Mouse (Mus musculus) neural tube, embryonic 14.5 days (tissue): Measurements from ENCODE around the gene Adora3. TPM values are rescaled to one million over a fixed set of nuclear protein-coding genes. Genes with fewer than 3 reads are reported as not detected.

ENCODE experiments used
- ATAC-seq: fragments of 200-750 bp; cut with Nextera tagmentation; 2 replicates; pipeline ENCODE4 v1.8.0; 2017; ENCODE audit warnings: low read depth, mild to moderate bottlenecking, moderate TSS enrichment, moderate library complexity
- H3K27ac ChIP-seq: fragments of 300-500 bp; sonication (generic); 2 replicates; pipeline ENCODE4 v1.5.1; 2014; ENCODE audit warnings: low read depth, mild to moderate bottlenecking, control low read depth, low read length, moderate library complexity, mixed read lengths
- H3K27me3 ChIP-seq: fragments of 300-500 bp; sonication (generic); 2 replicates; pipeline ENCODE4 v1.6.1; 2014; ENCODE audit warnings: low read length; ENCODE audit not compliant: control insufficient read depth, insufficient read depth
- H3K36me3 ChIP-seq: fragments of 300-500 bp; sonication (generic); 2 replicates; pipeline ENCODE4 v1.6.1; 2014; ENCODE audit warnings: low read length, mixed read lengths; ENCODE audit not compliant: control insufficient read depth, insufficient read depth
- H3K4me1 ChIP-seq: fragments of 300-500 bp; sonication (generic); 2 replicates; pipeline ENCODE4 v1.6.1; 2014; ENCODE audit warnings: low read length; ENCODE audit not compliant: control insufficient read depth, insufficient read depth
- H3K4me2 ChIP-seq: fragments of 300-500 bp; sonication (generic); 2 replicates; pipeline ENCODE4 v1.6.1; 2014; ENCODE audit warnings: mild to moderate bottlenecking, low read depth, low read length, control low read depth
- H3K4me3 ChIP-seq: fragments of 300-500 bp; sonication (generic); 2 replicates; pipeline ENCODE4 v1.5.1; 2014; ENCODE audit warnings: low read depth, low read length, control low read depth, mixed read lengths
- H3K9ac ChIP-seq: fragments of 300-500 bp; sonication (generic); replicated peaks from 2 replicates; pipeline ENCODE4 v1.6.1; 2014; ENCODE audit warnings: low read depth, mild to moderate bottlenecking, control low read depth, low read length, mixed read lengths
- H3K9me3 ChIP-seq: fragments of 300-500 bp; sonication (generic); 2 replicates; pipeline ENCODE4 v1.6.1; 2016; ENCODE audit warnings: low read length; ENCODE audit not compliant: control insufficient read depth
- WGBS: fragments of 180-500 bp; shearing (Covaris S2); extraction: QIAGEN DNeasy Blood & Tissue Kit; methylation state at CpG from one replicate; pipeline ENCODE4 v1.1.7; 2014; 5-methylcytosine and 5-hydroxymethylcytosine counted together
- polyA plus RNA-seq: library from polyadenylated mRNA; unstranded; fragments of >200 nt; fragmentation: Nextera tagmentation; extraction: Ambion mirVana; gene quantifications from 2 replicates; pipeline ENCODE4 v1.2.1, GENCODE M21; 2014

The Adora3 gene
- polyA plus RNA-seq, 1 experiment from 2014 or later = 0.15 TPM

DNA sequence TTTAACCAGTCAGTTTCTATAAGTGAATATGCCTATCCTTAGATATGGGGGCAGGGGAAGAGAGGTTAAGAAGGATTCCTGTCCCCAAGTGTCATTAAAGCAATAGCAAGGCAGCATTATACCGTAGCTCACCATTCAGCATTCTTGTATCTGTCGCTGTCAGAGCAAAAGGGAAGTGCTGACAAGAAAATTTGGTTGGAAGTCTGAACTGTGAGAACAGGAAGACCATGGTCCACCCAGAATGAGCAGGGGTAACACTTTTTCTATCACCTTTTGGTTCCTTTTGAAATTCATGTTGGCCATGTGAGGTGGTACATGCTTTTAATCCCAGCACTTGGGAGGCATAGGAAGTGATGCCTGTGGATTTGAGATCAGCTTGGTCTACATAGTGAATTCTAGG lies 60.4 kb downstream of the Adora3 start:
- Histone ChIP-seq H3K27me3 (no peaks in the 10 kb centered on the region), H3K36me3 (no peaks in the 10 kb centered on the region), H3K27ac (no peak overlapping the region), H3K4me1 (no peaks in the 10 kb centered on the region), H3K9ac (no peak overlapping the region), H3K9me3 (no peaks in the 10 kb centered on the region), H3K4me3 (no peak overlapping the region), H3K4me2 (no peak overlapping the region)
- WGBS = 96% methylated on average over 2 of the region's 2 CpGs
- no peak for ATAC-seq

DNA sequence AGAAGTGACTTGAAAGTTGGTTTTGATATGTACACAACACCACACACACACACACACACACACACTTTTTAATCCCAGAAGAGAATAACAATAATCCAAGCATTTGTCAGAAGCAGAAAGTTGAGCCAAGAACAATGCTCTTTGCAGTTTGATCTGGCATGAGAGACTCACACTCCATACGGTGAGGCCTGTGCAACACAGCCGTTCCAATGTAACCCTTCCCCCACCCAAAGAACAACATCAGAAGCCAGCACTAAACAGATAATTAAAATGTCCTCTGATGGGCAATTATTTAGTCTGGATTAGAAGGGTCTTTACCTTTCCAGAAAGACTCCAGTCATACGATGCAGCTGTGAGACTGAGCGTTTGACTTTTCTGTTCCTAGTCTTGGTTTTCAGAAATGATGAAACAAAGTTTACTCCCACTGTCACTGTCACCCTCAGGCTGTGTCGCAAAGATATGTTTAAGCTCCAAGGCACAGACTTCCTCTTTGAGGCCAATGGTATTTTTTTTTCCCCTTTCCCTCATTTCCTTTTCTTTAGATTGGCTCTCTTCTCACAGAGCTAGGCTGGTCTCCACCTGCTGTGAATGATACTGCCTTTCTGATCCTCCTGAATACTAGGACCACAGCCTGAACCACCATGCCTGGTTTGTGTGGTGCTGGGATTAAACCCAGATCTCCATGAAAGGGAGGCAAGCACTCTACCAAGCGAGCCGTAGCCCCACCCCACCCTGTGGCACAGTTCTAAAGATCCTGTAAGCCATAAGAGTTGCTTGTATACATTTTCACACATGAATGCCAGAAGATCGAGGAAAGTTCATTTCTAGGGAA lies 61.8 kb downstream of the Adora3 start, which contains the start of gene I830077J02Rik:
TSS of gene I830077J02Rik (minus strand) at position 425 of the 832 bp plus-strand sequence.
- H3K36me3 ChIP-seq = no peaks in the 10 kb centered on the region
- no peaks in the 10 kb centered on the region for H3K27me3 ChIP-seq
- H3K4me2 ChIP-seq = no peak within 1 kb of the TSS
- no peaks in the 10 kb centered on the region for H3K9me3 ChIP-seq
- WGBS = 86% methylated on average over 8 of the region's 8 CpGs
- H3K27ac ChIP-seq = no peak within 1 kb of the TSS
- no peak within 1 kb of the TSS for H3K4me3 ChIP-seq
- no peaks in the 10 kb centered on the region for H3K4me1 ChIP-seq
- ATAC-seq = no peak
- H3K9ac ChIP-seq = no peak within 1 kb of the TSS

GRCm38 (mm10) chr3:105933926-105934325 lies 63.3 kb downstream of the Adora3 start:
- Histone ChIP-seq H3K4me2 (no peak overlapping the region), H3K4me1 (no peaks in the 10 kb centered on the region), H3K9ac (no peak overlapping the region), H3K27ac (no peak overlapping the region), H3K36me3 (no peaks in the 10 kb centered on the region), H3K4me3 (no peak overlapping the region), H3K9me3 (no peaks in the 10 kb centered on the region), H3K27me3 (no peaks in the 10 kb centered on the region)
- ATAC-seq = no peak
- 96% methylated on average over 6 of the region's 6 CpGs for WGBS

DNA sequence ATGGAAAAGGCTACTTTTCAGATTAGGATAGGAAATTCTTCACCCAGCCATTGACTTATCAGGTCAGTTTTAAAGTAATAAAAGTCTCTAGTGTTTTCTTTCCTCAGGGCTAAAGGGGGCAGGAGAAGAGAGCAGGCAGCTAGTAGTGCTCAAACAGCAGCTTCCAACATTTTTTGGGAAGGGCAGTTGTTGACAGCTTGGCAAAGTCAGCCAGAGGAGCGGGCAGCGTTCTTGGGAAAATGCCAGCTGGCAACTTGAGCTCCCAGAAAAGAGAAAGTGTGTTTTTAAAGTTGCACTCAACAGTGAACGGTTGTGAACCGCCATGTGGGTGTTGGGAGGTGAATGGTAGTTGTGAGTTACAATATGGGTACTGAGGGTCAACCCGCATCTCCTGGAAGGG lies 64.4 kb downstream of the Adora3 start:
- H3K27me3 ChIP-seq = no peaks in the 10 kb centered on the region
- H3K4me2 ChIP-seq = no peak overlapping the region
- no peaks in the 10 kb centered on the region for H3K9me3 ChIP-seq
- H3K9ac ChIP-seq = no peak overlapping the region
- no peaks in the 10 kb centered on the region for H3K36me3 ChIP-seq
- H3K4me3 ChIP-seq = no peak overlapping the region
- H3K27ac ChIP-seq = no peak overlapping the region
- no peak for ATAC-seq
- H3K4me1 ChIP-seq = no peaks in the 10 kb centered on the region
- 83% methylated on average over 5 of the region's 5 CpGs for WGBS

- WGBS = 92% methylated on average over 4 of the region's 4 CpGs
- Histone ChIP-seq H3K4me3 (no peak overlapping the region), H3K4me1 (no peaks in the 10 kb centered on the region), H3K9ac (no peak overlapping the region), H3K9me3 (no peaks in the 10 kb centered on the region), H3K4me2 (no peak overlapping the region), H3K27me3 (no peaks in the 10 kb centered on the region), H3K36me3 (peaks cover 5% of the 10 kb centered on the region; the same call in 1 of the 2 replicates), H3K27ac (no peak overlapping the region)
- no peak for ATAC-seq
Measured at GRCm38 (mm10) chr3:105936111-105936510, 65.5 kb downstream of the Adora3 start.

GRCm38 (mm10) chr3:105951348-105951747 lies 80.7 kb downstream of the Adora3 start:
- Histone ChIP-seq H3K4me1 (no peaks in the 10 kb centered on the region), H3K9me3 (no peaks in the 10 kb centered on the region), H3K27ac (no peak overlapping the region), H3K4me2 (no peak overlapping the region), H3K36me3 (peaks cover 58% of the 10 kb centered on the region), H3K27me3 (no peaks in the 10 kb centered on the region), H3K4me3 (no peak overlapping the region), H3K9ac (no peak overlapping the region)
- ATAC-seq = no peak
- WGBS = 93% methylated on average over 7 of the region's 7 CpGs

- H3K4me2 ChIP-seq = peak overlapping the region; percentile 71
- no peak overlapping the region for H3K27ac ChIP-seq
- ATAC-seq = no peak
- H3K9ac ChIP-seq = no peak overlapping the region
- H3K4me1 ChIP-seq = peaks cover 25% of the 10 kb centered on the region; the same call in 1 of the 2 replicates
- H3K4me3 ChIP-seq = no peak overlapping the region
- H3K36me3 ChIP-seq = peaks cover 31% of the 10 kb centered on the region
- 80% methylated on average over 1 of the region's 1 CpGs for WGBS
- H3K27me3 ChIP-seq = no peaks in the 10 kb centered on the region
- H3K9me3 ChIP-seq = no peaks in the 10 kb centered on the region
Measured at GRCm38 (mm10) chr3:105957235-105957634, 86.6 kb downstream of the Adora3 start.

- no peak overlapping the region; the same call in 1 of the 2 replicates for H3K27ac ChIP-seq
- WGBS = 45% methylated on average over 5 of the region's 5 CpGs
- peak overlapping the region; percentile 88 for H3K4me3 ChIP-seq
- H3K4me2 ChIP-seq = peak overlapping the region; percentile 71
- H3K9me3 ChIP-seq = no peaks in the 10 kb centered on the region
- ATAC-seq = no peak
- peaks cover 32% of the 10 kb centered on the region for H3K36me3 ChIP-seq
- no peaks in the 10 kb centered on the region for H3K27me3 ChIP-seq
- peak overlapping the region; percentile 92 for H3K9ac ChIP-seq
- H3K4me1 ChIP-seq = peaks cover 25% of the 10 kb centered on the region; the same call in 1 of the 2 replicates
Measured at GRCm38 (mm10) chr3:105958204-105958603, 87.5 kb downstream of the Adora3 start.
